Mouse (Mus musculus) small intestine, adult 2 months (tissue): ENCODE results near the gene Rplp2.

ENCODE experiments used
- CTCF ChIP-seq: fragments of 200-500 bp; IDR thresholded peaks from 2 replicates; pipeline ENCODE4 v1.5.1; 2012; ENCODE audit warnings: low read depth, mild to moderate bottlenecking, control low read depth, inconsistent platforms, low read length, moderate library complexity, mixed read lengths; ENCODE audit not compliant: insufficient replicate concordance, insufficient read length; ENCODE audit errors: extremely low read depth
- POLR2A ChIP-seq: fragments of 200-500 bp; IDR thresholded peaks from 2 replicates; pipeline ENCODE4 v1.6.1; 2012; ENCODE audit warnings: low read depth, mild to moderate bottlenecking, control low read depth, inconsistent platforms, low read length, moderate library complexity

- TF ChIP-seq POLR2A (no peak), CTCF (no peak)
These were observed 16.5 kb upstream of the Rplp2 start for GRCm38 (mm10) chr7:141430585-141431240.
